Mouse (Mus musculus) intestine, embryonic 16.5 days (tissue): ENCODE data around the gene H3f3b. TPM values are rescaled to one million over a fixed set of nuclear protein-coding genes. Genes with fewer than 3 reads are reported as not detected.

Source experiments
- ATAC-seq: fragments of 200-750 bp; cut with Nextera tagmentation; 2 replicates; pipeline ENCODE4 v1.8.0; 2017; ENCODE audit warnings: moderate TSS enrichment, moderate library complexity
- H3K27ac ChIP-seq: fragments of 300-500 bp; sonication (generic); 2 replicates; pipeline ENCODE4 v1.5.1; 2014; ENCODE audit warnings: mild to moderate bottlenecking, low read length
- H3K27me3 ChIP-seq: fragments of 300-500 bp; sonication (generic); replicated peaks from 2 replicates; pipeline ENCODE4 v1.6.1; 2014; ENCODE audit warnings: low read length, control low read depth, mixed read lengths; ENCODE audit not compliant: control insufficient read depth, insufficient read depth
- H3K36me3 ChIP-seq: fragments of 300-500 bp; sonication (generic); 2 replicates; pipeline ENCODE4 v1.6.1; 2014; ENCODE audit warnings: low read length, control low read depth; ENCODE audit not compliant: control insufficient read depth, insufficient read depth
- H3K4me1 ChIP-seq: fragments of 300-500 bp; sonication (generic); 2 replicates; pipeline ENCODE4 v1.6.1; 2014; ENCODE audit warnings: low read length, control low read depth, mixed read lengths; ENCODE audit not compliant: control insufficient read depth, insufficient read depth
- H3K4me2 ChIP-seq: fragments of 300-500 bp; sonication (generic); 2 replicates; pipeline ENCODE4 v1.6.1; 2014; ENCODE audit warnings: low read depth, low read length, control low read depth
- H3K4me3 ChIP-seq: fragments of 300-500 bp; sonication (generic); 2 replicates; pipeline ENCODE4 v1.5.1; 2014; ENCODE audit warnings: mild to moderate bottlenecking, low read length
- H3K9ac ChIP-seq: fragments of 300-500 bp; sonication (generic); 2 replicates; pipeline ENCODE4 v1.6.1; 2014; ENCODE audit warnings: low read depth, low read length
- H3K9me3 ChIP-seq: fragments of 300-500 bp; sonication (generic); 2 replicates; pipeline ENCODE4 v1.6.1; 2016; ENCODE audit warnings: low read length, control low read depth; ENCODE audit not compliant: control insufficient read depth
- WGBS: fragments of 180-500 bp; shearing (Covaris S2); extraction: QIAGEN DNeasy Blood & Tissue Kit; methylation state at CpG from one replicate; pipeline ENCODE4 v1.1.7; 2014; 5-methylcytosine and 5-hydroxymethylcytosine counted together
- polyA plus RNA-seq: library from polyadenylated mRNA; unstranded; fragments of >200 nt; fragmentation: Nextera tagmentation; extraction: Ambion mirVana; gene quantifications from 2 replicates; pipeline ENCODE4 v1.2.1, GENCODE M21; 2015

The H3f3b gene
- 1,239 and 1,387 TPM in 2 replicates for polyA plus RNA-seq

DNA sequence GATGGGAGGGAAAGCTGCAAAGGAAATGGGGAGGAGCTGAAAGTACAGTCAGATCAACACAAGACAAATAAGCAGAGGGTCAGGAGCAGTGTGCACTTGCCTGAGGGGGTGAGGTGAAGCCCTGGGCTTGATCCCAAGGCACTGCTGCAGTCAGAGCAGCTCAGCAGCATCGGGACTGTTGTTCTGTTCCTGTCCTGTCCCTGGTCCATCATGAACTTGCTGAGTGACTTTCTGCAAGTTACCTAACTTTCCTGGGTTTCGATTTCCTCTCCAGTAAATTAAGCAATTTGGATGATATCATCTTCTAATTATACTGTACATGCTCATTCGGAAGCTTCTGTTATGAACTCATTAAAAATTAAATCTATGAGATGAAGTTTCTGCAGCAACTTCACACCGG lies at the start of gene H3f3b:
H3f3b (minus strand) TSS at position 207 of the 400 bp plus-strand sequence.
- Histone ChIP-seq H3K4me1 (peaks cover 8% of the 10 kb centered on the region), H3K4me3 (no peak within 1 kb of the TSS), H3K9me3 (no peaks in the 10 kb centered on the region), H3K4me2 (no peak within 1 kb of the TSS), H3K27ac (no peak within 1 kb of the TSS), H3K27me3 (no peaks in the 10 kb centered on the region), H3K36me3 (no peaks in the 10 kb centered on the region), H3K9ac (no peak within 1 kb of the TSS)
- WGBS: 80% methylated on average over 4 of the region's 4 CpGs
- no peak for ATAC-seq

DNA sequence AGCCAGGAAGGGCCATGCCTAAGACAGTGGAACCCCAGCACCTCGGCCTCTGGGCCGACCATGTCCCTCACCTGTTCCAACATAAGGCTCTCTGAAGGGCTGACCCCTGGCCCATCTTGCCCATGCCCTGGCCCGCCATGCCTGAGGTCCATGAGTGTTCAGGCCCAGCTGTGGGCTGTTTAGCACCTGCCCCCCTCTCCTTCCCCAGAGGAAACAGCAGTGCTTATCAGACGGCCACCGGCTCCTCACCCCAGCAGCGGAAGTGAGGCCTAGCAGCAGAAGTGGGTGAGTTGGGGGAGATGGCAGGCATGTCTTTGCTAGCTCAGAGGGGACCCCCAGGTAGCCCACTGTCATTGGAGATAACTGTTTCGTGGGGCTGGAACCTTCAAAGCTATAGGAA lies 49.1 kb upstream of the H3f3b start:
- H3K27ac ChIP-seq: peak overlapping the region; percentile 86; the same call in 1 of the 2 replicates
- no peaks in the 10 kb centered on the region for H3K9me3 ChIP-seq
- 80% methylated on average over 7 of the region's 7 CpGs for WGBS
- H3K9ac ChIP-seq: peak overlapping the region; percentile 67
- peak overlapping the region; percentile 54 for H3K4me2 ChIP-seq
- ATAC-seq: no peak
- no peaks in the 10 kb centered on the region for H3K27me3 ChIP-seq
- 0 out of 2 replicates have a peak, but pooled peaks cover 13% of the 10 kb centered on the region for H3K36me3 ChIP-seq
- peak overlapping the region; percentile 41 for H3K4me3 ChIP-seq
- peaks cover 20% of the 10 kb centered on the region for H3K4me1 ChIP-seq

DNA sequence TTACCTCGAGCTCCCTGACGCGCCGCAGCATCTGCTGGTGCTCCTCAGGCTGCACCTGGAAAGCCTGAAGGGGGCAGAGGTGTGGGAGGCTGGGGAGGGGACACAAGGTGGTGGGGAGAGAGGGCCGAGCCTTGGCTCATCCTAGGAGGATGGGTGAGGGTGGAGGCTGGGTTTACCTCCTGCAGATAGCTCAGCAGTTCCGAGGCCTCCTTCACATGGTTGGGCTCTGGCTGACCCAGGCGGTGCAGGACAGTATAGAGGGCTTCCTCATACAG lies 48.4 kb upstream of the H3f3b start:
- peak overlapping the region; percentile 67; the same call in 1 of the 2 replicates for H3K9ac ChIP-seq
- no peaks in the 10 kb centered on the region for H3K9me3 ChIP-seq
- no peak overlapping the region for H3K27ac ChIP-seq
- H3K4me3 ChIP-seq: no peak overlapping the region
- no peak for ATAC-seq
- no peaks in the 10 kb centered on the region for H3K27me3 ChIP-seq
- H3K4me1 ChIP-seq: peaks cover 20% of the 10 kb centered on the region
- H3K4me2 ChIP-seq: no peak overlapping the region
- WGBS: 72% methylated on average over 7 of the region's 7 CpGs
- 0 out of 2 replicates have a peak, but pooled peaks cover 9% of the 10 kb centered on the region for H3K36me3 ChIP-seq

DNA sequence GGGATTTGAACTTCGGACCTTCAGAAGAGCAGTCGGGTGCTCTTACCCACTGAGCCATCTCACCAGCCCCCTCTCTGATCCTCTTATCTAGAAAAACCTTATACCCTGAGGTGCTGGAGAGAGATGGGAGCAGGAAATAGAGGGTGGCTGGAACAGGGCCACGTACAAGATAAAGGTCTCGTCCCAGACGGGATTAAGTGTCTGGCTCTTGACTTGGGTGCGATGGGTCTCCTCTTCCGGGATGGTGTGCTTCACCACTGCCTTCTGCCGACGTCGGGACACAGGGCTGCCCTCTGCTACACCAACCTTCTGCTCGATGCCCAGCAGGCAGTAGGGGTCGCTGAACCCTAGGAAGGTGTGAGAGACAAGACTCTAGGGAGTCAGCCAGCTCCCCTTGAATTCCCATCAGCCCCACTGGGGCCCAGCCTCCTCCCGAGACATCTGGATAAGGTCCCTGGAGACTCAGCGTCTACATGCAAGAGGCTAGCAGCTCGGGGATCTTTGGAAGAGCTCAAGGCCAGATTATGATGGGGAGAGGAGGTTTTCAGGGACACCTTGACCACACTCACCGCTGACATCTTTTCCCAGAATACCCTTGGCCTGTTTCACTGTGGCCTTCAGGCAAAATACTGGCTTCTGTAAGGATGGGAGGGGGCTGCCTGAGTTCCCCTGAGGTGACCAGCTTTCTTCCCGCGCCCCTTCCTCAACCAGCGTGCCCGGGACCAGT lies 47.9 kb upstream of the H3f3b start:
- Histone ChIP-seq H3K27me3 (no peaks in the 10 kb centered on the region), H3K4me2 (no peak overlapping the region), H3K36me3 (0 out of 2 replicates have a peak, but pooled peaks cover 4% of the 10 kb centered on the region), H3K4me3 (no peak overlapping the region), H3K9me3 (no peaks in the 10 kb centered on the region), H3K4me1 (peaks cover 20% of the 10 kb centered on the region), H3K9ac (no peak overlapping the region), H3K27ac (no peak overlapping the region)
- 54% methylated on average over 20 of the region's 20 CpGs for WGBS
- ATAC-seq: no peak

DNA sequence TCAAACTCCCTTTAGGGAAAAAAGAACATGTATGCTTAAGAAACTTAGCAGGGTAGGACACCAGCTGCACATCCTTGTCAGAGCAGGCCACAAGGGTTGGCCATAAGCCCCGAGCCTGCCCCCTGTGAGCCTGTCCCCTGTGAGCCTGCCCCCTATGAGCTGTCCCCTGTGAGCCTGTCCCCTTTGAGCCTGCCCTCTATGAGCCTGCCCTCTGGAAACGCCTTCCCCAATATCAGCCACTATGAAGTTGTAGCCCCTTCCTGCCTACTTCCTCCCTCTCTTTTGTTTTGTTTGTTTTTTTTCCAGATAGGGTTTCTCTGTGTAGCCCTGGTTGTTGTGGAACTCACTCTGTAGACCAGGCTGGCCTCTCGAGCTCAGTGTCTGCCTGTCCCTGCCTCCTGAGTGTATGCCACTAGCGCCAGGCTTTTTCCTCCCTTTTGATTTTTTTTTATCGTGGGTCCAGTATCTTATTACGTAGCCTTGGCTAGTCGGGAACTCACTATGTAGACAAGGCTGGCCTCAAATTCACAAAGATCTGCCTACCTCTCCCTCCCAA lies 46.8 kb upstream of the H3f3b start:
- ATAC-seq: no peak
- 70% methylated on average over 7 of the region's 7 CpGs for WGBS
- no peak overlapping the region for H3K4me3 ChIP-seq
- no peaks in the 10 kb centered on the region for H3K9me3 ChIP-seq
- H3K36me3 ChIP-seq: 0 out of 2 replicates have a peak, but pooled peaks cover 4% of the 10 kb centered on the region
- H3K27me3 ChIP-seq: no peaks in the 10 kb centered on the region
- peaks cover 18% of the 10 kb centered on the region for H3K4me1 ChIP-seq
- no peak overlapping the region for H3K27ac ChIP-seq
- no peak overlapping the region for H3K9ac ChIP-seq
- no peak overlapping the region for H3K4me2 ChIP-seq

DNA sequence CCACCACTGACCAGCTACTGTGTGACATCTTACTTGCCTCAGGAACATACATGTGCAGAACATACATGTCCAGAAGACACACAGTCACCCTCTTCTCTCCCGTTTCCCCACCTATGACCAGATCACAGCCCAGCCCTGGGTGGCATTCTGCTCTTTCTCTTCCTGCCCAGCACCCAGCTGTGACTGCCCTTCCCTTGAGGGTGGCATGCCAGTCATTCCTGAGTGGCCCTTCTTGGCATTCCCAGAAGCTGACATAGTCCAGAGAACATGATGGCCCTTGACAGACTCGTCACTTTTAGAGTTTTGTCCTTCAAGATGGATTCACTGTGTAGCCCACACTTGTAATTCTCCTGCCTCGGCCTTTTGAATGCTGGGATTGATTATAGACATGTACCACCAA lies 44.8 kb upstream of the H3f3b start:
- no peaks in the 10 kb centered on the region for H3K36me3 ChIP-seq
- H3K27me3 ChIP-seq: no peaks in the 10 kb centered on the region
- H3K4me1 ChIP-seq: peaks cover 4% of the 10 kb centered on the region; the same call in 1 of the 2 replicates
- ATAC-seq: no peak
- H3K4me3 ChIP-seq: no peak overlapping the region
- H3K9me3 ChIP-seq: no peaks in the 10 kb centered on the region
- no peak overlapping the region for H3K27ac ChIP-seq
- no peak overlapping the region for H3K9ac ChIP-seq
- WGBS: 83% methylated on average over 3 of the region's 3 CpGs
- no peak overlapping the region for H3K4me2 ChIP-seq

DNA sequence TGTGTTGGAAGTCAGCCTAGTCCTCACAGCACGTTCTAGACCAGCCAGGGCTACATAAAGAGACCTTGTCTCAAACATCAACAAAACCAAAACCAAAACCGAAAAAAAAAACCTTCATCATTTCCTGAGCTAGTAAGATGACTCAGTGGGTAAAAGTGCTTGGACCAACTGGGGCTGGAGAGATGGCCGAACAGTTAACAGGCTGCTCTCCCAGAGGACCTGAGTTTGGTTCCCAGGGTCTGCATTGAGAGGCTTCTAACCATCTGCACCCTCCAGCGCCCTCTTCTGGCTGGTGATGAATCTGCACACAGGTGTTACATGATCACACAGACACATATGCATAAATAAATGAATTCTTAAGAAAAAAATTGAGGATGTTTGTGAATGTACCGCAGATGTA lies 43.7 kb upstream of the H3f3b start:
- no peak for ATAC-seq

DNA sequence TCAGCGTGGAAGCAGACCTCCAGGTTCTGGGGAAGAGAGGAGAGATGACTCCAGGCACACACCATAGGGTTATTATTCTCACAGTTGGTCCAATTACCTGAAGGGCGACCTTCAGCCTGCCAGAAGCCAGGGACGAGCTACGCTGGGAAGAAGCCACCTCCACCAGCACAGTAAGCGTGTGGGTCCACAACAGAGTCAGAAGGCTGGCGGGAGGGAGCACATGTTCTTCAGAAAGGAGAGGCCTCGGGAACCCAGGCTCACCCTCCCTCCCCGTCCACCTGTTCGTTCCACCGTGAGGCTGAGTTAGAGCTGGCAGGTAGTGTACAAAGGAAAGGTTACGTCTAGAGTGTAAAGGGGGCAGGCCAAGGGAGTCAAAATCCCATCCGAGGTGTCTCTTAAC lies 37.6 kb upstream of the H3f3b start:
- WGBS: 79% methylated on average over 12 of the region's 12 CpGs
- H3K4me1 ChIP-seq: peaks cover 3% of the 10 kb centered on the region; the same call in 1 of the 2 replicates
- no peaks in the 10 kb centered on the region for H3K9me3 ChIP-seq
- H3K27me3 ChIP-seq: no peaks in the 10 kb centered on the region
- no peak overlapping the region for H3K4me2 ChIP-seq
- no peak overlapping the region for H3K4me3 ChIP-seq
- 0 out of 2 replicates have a peak, but pooled peaks cover 3% of the 10 kb centered on the region for H3K36me3 ChIP-seq
- no peak for ATAC-seq
- H3K9ac ChIP-seq: no peak overlapping the region
- no peak overlapping the region for H3K27ac ChIP-seq

More for the DNA sequence above, 43.7 kb upstream of the H3f3b start:
- Histone ChIP-seq H3K27me3 (no peaks in the 10 kb centered on the region), H3K9ac (no peak overlapping the region), H3K4me2 (no peak overlapping the region), H3K4me1 (no peaks in the 10 kb centered on the region), H3K27ac (no peak overlapping the region), H3K4me3 (no peak overlapping the region), H3K36me3 (no peaks in the 10 kb centered on the region), H3K9me3 (no peaks in the 10 kb centered on the region)
- 64% methylated on average over 5 of the region's 5 CpGs for WGBS

DNA sequence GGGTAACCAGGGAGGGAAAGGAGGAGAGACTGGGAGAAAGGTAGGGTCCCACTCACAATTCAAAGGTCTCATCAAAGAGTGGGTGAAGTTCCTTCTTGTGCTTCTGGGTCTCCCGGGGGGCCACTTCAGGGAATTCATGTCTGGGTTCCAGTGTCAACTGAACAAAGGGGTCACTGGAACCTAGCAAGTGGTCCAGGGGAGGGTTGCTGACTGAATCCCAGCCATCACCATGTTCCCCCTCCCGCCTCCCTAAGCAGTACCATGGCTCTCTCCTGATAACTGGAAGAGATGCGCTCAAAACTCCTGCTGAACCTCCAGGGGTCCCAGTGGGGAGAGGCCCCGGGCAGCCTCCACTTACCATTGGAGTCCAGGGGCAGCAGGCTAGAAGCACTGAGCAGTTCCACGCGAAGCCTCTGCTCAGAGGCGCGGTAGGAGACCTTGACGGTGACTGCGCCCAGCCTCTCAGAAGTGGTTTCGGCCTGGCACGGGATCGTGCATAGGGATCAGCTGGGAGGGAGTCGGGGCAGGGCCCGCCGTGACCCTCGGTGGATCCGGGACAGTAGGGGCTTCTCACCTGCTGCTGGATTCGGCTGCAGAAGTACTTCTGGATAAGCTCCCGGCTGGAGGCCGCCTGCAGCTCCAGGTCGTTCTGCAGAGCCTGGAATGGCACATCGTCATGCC lies 36.6 kb upstream of the H3f3b start:
- Histone ChIP-seq H3K27me3 (no peaks in the 10 kb centered on the region), H3K27ac (no peak overlapping the region), H3K9me3 (no peaks in the 10 kb centered on the region), H3K4me2 (no peak overlapping the region), H3K4me3 (no peak overlapping the region), H3K36me3 (peaks cover 9% of the 10 kb centered on the region), H3K9ac (no peak overlapping the region), H3K4me1 (peaks cover 5% of the 10 kb centered on the region; the same call in 1 of the 2 replicates)
- WGBS: 69% methylated on average over 23 of the region's 23 CpGs
- no peak for ATAC-seq
